Mouse (Mus musculus): ENCODE results near the gene Trim17. TPM values are rescaled to one million over a fixed set of nuclear protein-coding genes. Genes with fewer than 3 reads are reported as not detected.

Trim17 gene
- total and polyA plus RNA-seq, 2 experiments from 2014 or later: 0.65 to 4.0 TPM

DNA sequence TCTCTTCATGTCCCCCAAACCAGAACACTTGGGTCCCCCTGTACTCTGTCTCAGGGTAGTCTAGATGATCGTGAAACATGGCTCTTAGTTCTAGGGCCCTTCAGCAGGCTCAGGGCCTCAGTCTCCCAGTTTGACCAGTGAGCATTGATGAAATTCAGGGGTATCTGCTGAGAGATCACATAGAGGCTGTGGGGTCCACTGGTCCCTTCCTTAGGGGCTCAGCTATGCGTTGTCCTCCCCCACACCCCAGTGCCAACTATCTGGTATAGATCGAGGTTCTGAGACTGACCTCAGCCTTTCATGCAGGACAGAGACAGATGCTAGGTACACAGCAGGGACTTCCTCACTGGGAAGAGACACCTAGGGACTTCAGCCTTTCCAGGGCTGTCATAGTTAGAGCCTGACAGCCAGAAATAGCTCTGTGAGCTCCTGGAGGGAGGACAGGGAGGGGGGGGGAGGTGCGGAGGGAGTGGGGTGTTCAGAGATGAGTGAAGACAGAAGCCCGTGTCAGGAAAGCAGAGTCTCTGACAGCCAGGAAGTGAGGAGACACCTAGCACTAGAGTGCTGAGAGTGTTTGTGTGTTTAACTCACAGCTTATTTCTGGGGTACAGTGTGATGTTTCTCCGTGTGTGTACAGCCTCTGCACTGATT lies 29.3 kb downstream of the Trim17 start:
- peaks cover 17% of the 10 kb centered on the region for H3K4me1 ChIP-seq (ENCODE audit: insufficient read depth)
- peaks cover 59% of the 10 kb centered on the region for H3K36me3 ChIP-seq (ENCODE audit: insufficient read depth)
- H3K4me2 ChIP-seq (ENCODE audit: low read depth): no peak overlapping the region
- no peak for DNase-seq
- no peak for ATAC-seq
- H3K9me3 ChIP-seq (ENCODE audit: low read length): no peaks in the 10 kb centered on the region
- H3K4me3 ChIP-seq (ENCODE audit: low read depth, low read length): no peak overlapping the region
- TF ChIP-seq CTCF (IDR thresholded peaks at IDR 0.05; ENCODE audit: low read depth): no peak
- WGBS: 92% methylated on average over 6 of the region's 6 CpGs
- no peak overlapping the region for H3K9ac ChIP-seq
- no peak overlapping the region for H3K27ac ChIP-seq (ENCODE audit: low read depth, low read length)
- no peaks in the 10 kb centered on the region for H3K27me3 ChIP-seq (ENCODE audit: insufficient read depth, low read length)

DNA sequence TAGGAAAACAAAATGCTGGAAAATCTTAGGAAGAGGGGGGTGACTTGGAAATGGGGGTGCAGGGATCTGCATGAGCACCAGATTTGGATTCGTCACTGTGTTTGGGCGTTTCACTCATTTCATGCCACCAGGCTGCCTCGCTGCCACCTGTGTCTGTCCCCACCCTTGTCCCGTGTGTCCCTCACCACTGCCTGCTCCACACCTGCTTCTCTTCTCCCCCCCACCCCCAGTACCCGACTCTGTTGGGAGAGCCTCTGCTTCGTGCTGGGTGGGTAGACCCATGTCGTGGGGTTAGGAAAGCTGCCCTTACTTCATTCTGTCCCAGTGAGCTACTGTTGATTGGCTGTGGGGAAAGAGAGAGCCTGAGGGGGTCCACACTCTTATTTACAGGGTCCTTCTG lies 30.2 kb downstream of the Trim17 start:
- DNase-seq: no peak
- 94% methylated on average over 7 of the region's 7 CpGs for WGBS
- H3K27me3 ChIP-seq (ENCODE audit: insufficient read depth, low read length): no peaks in the 10 kb centered on the region

DNA sequence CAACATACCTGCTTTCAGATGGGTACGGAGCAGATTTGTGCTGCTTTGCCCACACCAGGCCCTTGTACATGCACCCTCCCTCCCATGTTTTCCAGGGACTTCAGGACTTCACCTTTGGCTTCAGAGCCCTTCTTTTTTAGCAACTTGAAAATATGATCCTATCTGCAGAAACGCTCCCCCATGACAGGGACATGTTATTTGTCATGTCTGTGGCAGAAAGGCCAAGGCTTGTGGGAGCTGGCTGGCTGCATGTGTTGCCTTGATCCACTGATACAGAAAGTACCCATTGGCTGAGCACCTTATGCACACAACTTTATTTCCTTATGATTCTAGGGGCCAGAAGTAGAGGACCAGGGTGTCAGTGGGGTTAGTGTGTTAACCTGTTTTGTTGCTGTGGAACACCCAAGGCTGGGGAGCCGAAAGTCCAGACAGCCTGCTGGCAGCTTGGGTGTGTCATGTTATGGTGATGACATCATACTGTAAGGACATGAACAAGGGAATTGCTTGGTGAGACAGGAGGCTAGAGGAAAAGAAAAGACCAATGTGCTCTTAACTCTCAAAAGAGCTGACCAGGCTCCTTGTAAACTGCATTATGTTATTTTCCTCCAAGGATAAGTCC lies 30.9 kb downstream of the Trim17 start:
- DNase-seq: no peak
- ATAC-seq: no peak
- 0 out of 2 replicates have a peak, but pooled peaks cover 3% of the 10 kb centered on the region for H3K4me1 ChIP-seq (ENCODE audit: insufficient read depth)
- peaks cover 75% of the 10 kb centered on the region for H3K36me3 ChIP-seq (ENCODE audit: insufficient read depth)
- no peak overlapping the region for H3K4me2 ChIP-seq (ENCODE audit: low read depth)
- no peak for TF ChIP-seq CTCF (IDR thresholded peaks at IDR 0.05; ENCODE audit: low read depth)
- H3K9ac ChIP-seq: no peak overlapping the region
- H3K9me3 ChIP-seq (ENCODE audit: low read length): no peaks in the 10 kb centered on the region
- no peak overlapping the region for H3K4me3 ChIP-seq (ENCODE audit: low read depth, low read length)
- H3K27ac ChIP-seq (ENCODE audit: low read depth, low read length): no peak overlapping the region
- 91% methylated on average over 3 of the region's 3 CpGs for WGBS
- no peaks in the 10 kb centered on the region for H3K27me3 ChIP-seq (ENCODE audit: insufficient read depth, low read length)

More for the DNA sequence above, 30.2 kb downstream of the Trim17 start:
- Histone ChIP-seq H3K27ac (ENCODE audit: low read depth, low read length) (no peak overlapping the region), H3K4me2 (ENCODE audit: low read depth) (no peak overlapping the region), H3K9ac (no peak overlapping the region), H3K4me1 (ENCODE audit: insufficient read depth) (0 out of 2 replicates have a peak, but pooled peaks cover 8% of the 10 kb centered on the region), H3K36me3 (ENCODE audit: insufficient read depth) (peaks cover 67% of the 10 kb centered on the region), H3K4me3 (ENCODE audit: low read depth, low read length) (no peak overlapping the region), H3K9me3 (ENCODE audit: low read length) (no peaks in the 10 kb centered on the region)
- ATAC-seq: no peak
- no peak for TF ChIP-seq CTCF (IDR thresholded peaks at IDR 0.05; ENCODE audit: low read depth)

DNA sequence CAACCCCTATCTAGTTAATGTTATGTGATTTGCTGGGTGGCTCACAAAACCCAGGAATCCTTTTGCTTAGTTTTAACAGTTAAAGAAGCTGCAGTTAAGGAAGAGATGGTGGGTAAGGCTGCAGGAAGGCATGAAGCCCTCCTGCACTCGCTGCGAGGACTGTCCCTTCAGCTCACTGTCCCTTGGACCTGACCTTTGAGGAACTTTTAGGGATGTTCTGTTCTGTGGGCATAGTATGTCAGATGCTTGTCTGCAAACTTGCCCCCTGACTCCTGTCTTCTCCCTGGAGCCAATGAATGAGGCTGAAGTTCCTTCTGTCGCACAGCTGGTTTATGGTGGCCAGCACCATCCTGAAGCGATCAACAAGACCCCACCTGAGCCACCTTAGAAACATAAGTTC lies 34.7 kb downstream of the Trim17 start:
- H3K27ac ChIP-seq (ENCODE audit: low read depth, low read length): no peak overlapping the region
- H3K4me2 ChIP-seq (ENCODE audit: low read depth): no peak overlapping the region
- no peak for ATAC-seq
- 98% methylated on average over 4 of the region's 4 CpGs for WGBS
- no peak for TF ChIP-seq CTCF (IDR thresholded peaks at IDR 0.05; ENCODE audit: low read depth)
- no peaks in the 10 kb centered on the region for H3K27me3 ChIP-seq (ENCODE audit: insufficient read depth, low read length)
- no peak overlapping the region for H3K4me3 ChIP-seq (ENCODE audit: low read depth, low read length)
- H3K9me3 ChIP-seq (ENCODE audit: low read length): no peaks in the 10 kb centered on the region
- H3K36me3 ChIP-seq (ENCODE audit: insufficient read depth): peaks cover 66% of the 10 kb centered on the region
- H3K4me1 ChIP-seq (ENCODE audit: insufficient read depth): no peaks in the 10 kb centered on the region
- DNase-seq: no peak
- no peak overlapping the region for H3K9ac ChIP-seq

DNA sequence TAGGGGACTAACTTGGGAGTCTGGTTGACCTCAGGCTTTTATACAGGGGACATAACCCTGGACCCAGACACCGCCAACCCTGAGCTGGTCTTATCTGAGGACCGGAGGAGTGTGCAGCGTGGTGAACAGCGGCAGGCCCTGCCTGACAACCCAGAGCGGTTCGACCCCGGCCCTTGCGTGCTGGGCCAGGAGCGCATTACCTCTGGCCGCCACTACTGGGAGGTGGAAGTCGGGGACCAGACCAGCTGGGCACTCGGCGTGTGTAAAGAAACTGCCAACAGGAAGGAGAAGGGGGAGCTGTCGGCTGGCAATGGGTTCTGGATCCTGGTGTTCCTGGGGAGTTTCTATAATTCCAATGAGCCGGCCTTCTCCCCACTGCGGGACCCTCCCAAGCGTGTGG lies 35.7 kb downstream of the Trim17 start:
- ATAC-seq (no peak), DNase-seq (no peak)
- H3K27me3 ChIP-seq (ENCODE audit: insufficient read depth, low read length): no peaks in the 10 kb centered on the region
- H3K27ac ChIP-seq (ENCODE audit: low read depth, low read length): no peak overlapping the region
- H3K36me3 ChIP-seq (ENCODE audit: insufficient read depth): peaks cover 57% of the 10 kb centered on the region
- no peaks in the 10 kb centered on the region for H3K4me1 ChIP-seq (ENCODE audit: insufficient read depth)
- H3K4me2 ChIP-seq (ENCODE audit: low read depth): no peak overlapping the region
- 89% methylated on average over 17 of the region's 17 CpGs for WGBS
- no peaks in the 10 kb centered on the region for H3K9me3 ChIP-seq (ENCODE audit: low read length)
- no peak overlapping the region for H3K9ac ChIP-seq
- no peak for TF ChIP-seq CTCF (IDR thresholded peaks at IDR 0.05; ENCODE audit: low read depth)
- H3K4me3 ChIP-seq (ENCODE audit: low read depth, low read length): no peak overlapping the region

DNA sequence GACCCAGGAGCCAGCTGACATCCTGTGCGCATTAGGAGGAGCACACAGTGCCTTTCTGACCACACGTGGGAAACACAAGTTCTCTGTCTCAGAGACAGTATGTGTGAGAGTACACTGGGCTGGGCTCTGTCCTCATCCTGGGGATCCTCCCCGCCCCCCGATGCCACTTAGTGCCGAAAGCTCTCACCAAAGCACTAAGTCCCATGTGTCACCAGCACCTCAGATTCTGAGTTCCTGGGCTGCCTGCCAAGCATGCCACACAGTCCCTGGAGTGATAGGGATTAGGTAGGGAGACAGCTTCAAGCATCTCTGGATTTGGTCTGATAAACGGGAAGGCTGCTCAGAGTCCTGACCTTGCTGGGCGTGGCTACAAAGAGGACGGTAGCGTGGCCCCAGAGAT lies 36.3 kb downstream of the Trim17 start:
- Histone ChIP-seq H3K36me3 (ENCODE audit: insufficient read depth) (peaks cover 51% of the 10 kb centered on the region), H3K27me3 (ENCODE audit: insufficient read depth, low read length) (no peaks in the 10 kb centered on the region), H3K27ac (ENCODE audit: low read depth, low read length) (no peak overlapping the region), H3K9ac (no peak overlapping the region), H3K4me1 (ENCODE audit: insufficient read depth) (no peaks in the 10 kb centered on the region), H3K4me3 (ENCODE audit: low read depth, low read length) (no peak overlapping the region), H3K9me3 (ENCODE audit: low read length) (no peaks in the 10 kb centered on the region), H3K4me2 (ENCODE audit: low read depth) (no peak overlapping the region)
- 85% methylated on average over 9 of the region's 9 CpGs for WGBS
- DNase-seq (no peak), ATAC-seq (no peak)
- no peak for TF ChIP-seq CTCF (IDR thresholded peaks at IDR 0.05; ENCODE audit: low read depth)

DNA sequence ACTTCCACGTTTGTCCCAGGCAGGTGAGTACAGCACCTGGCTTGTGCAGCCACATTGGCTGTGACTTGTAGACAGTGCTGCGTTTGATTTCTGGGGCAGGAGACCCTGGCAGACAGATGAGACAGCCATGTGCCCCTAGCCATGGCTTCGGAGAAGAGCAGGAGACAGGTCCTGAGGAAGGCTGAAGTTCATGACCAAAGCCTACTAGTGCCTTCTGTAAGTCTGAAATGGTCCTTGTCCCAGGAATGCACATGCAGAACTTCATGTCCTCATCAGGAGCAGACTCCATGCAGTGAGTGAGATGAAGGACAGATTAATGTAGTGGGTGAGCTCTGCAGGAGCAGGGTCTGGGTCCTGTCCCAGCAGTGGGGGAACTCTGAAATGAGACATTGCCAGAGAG lies 37.4 kb downstream of the Trim17 start:
- Histone ChIP-seq H3K9me3 (ENCODE audit: low read length) (no peaks in the 10 kb centered on the region), H3K9ac (no peak overlapping the region), H3K36me3 (ENCODE audit: insufficient read depth) (peaks cover 40% of the 10 kb centered on the region), H3K4me1 (ENCODE audit: insufficient read depth) (no peaks in the 10 kb centered on the region), H3K27me3 (ENCODE audit: insufficient read depth, low read length) (no peaks in the 10 kb centered on the region), H3K4me2 (ENCODE audit: low read depth) (no peak overlapping the region), H3K27ac (ENCODE audit: low read depth, low read length) (no peak overlapping the region), H3K4me3 (ENCODE audit: low read depth, low read length) (no peak overlapping the region)
- DNase-seq: no peak
- TF ChIP-seq CTCF (IDR thresholded peaks at IDR 0.05; ENCODE audit: low read depth): no peak
- ATAC-seq: no peak
- 80% methylated on average over 3 of the region's 3 CpGs for WGBS

All from forebrain, postnatal 0 days (tissue).